Mouse (Mus musculus): Measurements from ENCODE around the gene AL607142.1.

The AL607142.1 gene

DNA sequence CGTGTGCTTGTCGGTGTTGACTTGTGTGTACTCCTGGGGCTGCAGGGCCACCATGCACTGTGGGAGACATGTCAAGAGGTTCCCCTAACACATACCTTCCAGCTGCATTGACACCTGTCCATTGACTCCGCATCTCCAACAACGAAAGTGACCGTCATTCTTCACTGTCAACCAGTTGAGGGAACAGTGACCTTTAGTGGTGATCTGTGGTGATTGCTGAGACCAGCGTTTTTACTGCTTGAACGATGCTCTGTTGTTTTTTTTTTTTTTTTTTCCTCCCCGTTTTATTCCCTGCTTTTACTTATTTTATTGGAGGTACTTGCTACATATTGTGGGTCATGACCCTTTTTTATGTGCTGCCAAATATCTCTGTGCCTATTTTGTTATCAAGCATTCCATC, 7.3 kb upstream of the AL607142.1 start:
- DNase-seq = no peak

DNA sequence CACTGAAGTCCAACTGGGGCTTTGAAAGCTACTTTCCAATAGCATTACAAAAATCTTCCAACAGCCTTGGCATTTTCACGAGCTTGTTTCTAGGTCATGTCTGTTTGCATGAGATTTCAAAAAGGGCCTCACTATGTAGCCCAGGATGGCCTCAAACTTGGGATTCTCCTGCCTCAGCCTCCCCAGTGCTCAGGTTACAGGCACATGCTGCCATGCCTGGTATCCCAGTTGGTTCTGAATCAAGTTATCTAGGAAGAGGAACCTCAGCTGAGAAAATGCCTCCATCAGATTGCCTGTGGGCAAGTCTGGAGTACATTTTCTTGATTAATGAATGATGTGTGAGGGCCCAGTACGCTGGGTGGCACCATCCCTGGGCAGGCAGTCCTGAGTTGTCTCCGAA, 6.6 kb upstream of the AL607142.1 start:
- DNase-seq = no peak

DNA sequence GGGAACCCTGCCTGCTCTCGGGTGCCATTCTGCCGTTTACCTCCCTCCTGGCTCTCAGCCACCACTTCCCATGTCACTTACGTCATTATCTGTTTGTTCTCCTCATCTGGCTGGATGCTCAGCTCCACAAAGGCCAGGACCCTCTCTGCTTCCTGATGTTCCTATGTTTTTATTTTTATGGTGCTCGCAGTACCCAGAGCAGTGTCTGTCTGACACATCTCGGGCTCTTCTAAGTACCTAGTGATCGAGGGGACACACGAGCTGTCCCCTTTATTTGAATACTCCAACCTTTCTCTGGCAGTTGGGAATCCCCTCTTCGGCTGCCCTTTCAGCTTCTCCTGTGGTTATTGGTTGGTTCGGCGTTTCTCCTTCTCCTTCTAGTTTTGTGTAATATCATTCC, 6.0 kb upstream of the AL607142.1 start:
- DNase-seq = no peak

DNA sequence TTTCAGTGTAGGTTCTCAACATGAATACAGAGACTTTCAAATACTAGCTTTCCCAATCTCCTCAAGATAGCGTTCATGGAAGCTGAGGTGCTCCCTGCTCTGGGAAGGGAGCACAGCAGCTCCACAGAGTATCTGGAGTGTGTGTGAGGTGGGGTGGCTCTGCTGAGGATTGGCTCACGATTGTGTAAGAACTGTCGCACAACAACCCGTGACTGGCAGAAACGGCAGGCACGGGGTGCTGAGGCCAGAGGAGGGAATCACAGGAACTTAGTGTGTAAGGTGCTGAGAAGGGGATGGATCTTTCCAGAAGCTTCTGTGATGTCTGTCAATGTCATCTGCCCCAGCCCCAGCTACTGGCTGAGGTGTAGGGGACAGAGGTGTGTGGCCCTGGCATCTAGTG, 3.1 kb upstream of the AL607142.1 start:
- DNase-seq = no peak

DNA sequence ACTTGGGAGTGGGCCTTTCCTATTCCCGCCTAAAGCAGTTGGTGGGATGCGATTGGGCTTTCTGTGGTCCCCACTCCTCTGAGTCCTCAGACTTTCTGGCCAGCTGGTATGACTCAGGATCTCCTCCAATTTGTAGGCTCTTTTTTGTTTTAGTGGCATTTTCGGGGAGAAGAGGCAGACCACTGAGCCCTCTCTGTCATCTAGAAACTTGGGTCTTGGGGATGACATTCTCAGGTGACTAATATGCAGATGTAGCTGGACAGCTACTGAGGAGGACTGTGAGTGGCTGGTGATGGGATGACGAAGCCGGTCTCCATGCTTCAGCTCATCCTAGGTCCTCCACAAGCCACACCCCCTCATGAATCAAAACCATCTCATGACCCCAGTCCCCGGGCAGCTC, 2.6 kb upstream of the AL607142.1 start:
- DNase-seq = no peak

DNA sequence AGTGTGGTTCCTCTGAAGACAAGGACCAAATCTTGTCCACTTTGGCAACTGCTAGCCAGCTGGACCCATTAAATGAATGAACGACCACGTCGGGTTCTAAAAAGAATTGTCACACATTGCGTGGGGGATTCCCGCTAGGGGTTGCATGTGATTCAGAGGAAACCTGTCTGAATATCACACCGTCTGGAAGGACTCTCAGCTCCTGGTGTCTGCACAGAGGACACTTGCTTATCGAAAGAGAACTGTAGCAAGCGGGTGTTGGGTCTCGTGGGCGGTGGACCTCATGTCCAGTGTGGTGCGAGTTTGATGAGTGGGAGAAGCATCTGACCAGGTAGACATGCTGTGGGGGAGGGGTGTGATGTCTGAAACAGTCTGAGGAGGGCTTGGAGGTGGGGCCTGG, 2.0 kb upstream of the AL607142.1 start:
- DNase-seq = no peak

DNA sequence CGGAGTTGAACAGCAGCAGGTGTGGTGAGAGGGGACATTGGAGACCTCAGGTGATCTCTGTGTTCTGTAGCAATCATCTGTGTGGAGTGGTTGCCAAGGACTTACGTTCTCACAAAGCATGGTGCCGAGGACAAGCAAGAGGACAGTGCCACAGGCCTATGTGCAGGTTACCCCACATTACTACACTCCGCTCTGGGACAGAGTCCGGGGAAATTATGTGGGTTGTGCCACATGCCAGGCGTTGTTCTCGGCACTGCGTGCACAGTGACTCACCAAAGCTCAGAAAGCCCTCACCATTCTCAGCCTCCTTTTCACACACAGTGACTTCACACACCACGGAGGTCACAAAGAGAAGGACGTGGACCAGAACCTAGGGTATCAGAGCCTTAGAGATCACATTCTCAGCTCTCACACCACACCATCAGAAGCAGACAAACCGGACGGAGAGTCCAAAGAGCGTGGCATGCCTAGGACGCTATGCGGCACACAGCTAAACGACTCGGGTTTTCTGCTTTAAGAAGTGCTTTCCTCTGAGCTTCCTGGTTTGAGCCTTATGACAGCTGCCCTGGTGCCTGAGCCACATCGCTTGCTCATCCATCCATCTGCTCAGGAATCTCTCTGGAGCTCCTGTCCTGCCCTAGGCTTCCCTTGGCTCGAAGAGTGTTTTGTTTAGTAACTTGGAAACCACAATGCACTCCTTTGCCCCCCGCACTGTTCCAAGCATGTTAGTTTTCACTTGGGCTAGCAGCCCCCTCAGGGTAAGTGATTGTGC, 1.3 kb upstream of the AL607142.1 start:
- DNase-seq = no peak

DNA sequence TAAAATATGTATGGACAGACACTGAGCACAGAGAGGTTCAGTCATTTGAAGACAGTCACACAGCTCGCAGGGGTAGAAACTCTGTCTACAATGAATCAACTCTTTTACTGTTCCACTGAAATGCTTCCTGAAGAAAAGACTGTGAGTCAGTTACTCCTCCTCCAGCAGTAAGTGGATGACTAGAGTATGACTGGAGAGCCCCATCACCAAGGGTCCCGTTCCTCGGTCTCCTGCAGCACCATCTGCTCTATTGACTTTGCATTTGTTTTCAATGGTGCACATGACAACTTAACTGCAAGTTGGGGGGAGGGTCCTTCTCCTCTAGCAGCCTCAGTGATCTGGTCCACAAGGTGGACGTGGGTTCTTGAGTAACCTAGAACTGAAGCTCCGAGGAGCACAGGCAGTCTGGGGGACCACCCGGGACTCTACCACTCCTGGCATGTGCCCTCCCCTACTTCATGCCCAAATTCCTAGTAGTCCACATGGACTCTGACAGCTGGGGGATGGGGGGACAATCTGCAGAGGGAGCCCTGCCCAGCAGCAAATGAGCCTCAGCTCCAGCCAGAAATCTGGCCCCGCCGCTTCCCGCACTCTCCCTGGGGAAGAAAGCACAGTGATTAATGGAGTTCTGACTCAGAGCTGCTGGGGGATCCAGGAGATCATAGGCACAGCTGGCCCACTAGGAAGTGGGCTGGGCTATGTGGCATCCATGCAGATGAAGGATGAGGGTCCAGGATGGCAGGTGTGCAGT, 2.2 kb downstream of the AL607142.1 start:
- DNase-seq = no peak

DNA sequence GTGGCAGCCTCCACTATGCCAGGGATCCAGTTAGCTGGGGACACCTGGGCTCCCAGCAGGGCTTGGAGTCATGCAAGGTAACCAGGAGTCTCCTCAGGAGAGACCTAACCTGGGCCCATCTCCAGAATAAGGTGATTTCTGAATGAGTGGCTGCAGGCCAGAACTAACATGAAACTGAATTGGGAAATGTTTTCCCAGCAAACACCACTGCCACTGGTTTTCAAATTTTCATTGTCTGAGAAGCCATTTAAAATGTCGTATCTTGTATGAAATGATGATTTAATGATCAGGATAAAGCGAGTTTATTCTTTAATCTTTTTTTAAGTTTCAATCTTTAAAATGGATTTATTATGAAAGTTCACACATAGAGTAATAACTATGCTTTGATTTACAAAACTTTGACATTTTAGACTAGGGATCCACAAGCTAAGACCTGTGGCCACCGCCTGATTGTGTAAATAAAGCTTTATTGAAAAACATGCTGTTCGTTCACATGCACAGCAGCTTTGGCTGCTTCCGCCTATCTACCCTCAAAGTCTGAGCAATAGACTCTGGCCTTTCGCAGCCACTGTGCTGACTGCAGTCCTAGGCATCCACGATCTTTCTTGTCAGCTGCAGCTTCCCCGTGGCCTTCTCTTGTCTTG, 2.9 kb downstream of the AL607142.1 start:
- DNase-seq = no peak

DNA sequence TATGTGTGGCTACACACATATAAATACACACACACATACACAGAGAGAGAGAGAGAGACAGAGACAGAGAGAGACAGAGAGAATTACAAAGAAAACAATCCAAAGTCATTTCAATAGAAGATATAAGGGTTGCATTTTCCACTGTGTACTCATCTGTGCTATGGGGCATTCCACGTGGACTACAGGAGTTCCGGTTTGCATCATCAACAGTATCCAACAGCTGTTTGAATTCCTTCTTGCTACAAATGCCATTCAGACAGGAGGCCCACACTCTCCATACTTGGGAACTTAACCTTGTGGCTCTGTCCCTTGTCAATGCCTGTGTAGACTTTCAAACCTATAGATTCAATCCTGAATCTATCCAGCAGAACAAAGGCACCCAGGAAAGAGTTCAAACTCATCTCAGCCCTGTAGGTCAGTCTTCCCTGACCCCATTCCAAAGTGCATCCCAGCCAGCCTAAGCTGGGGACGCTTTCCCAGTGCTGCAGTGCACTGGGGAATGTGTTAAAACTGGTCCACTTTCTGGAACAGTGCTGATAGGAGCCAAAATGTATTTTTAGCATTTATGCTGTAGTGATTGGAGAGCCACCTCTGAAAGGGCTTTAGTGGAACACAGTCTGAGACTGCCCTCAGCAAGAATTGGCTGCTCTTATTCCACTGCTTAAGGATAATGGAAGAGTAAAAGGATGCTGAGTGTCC, 4.2 kb downstream of the AL607142.1 start:
- DNase-seq = no peak

DNA sequence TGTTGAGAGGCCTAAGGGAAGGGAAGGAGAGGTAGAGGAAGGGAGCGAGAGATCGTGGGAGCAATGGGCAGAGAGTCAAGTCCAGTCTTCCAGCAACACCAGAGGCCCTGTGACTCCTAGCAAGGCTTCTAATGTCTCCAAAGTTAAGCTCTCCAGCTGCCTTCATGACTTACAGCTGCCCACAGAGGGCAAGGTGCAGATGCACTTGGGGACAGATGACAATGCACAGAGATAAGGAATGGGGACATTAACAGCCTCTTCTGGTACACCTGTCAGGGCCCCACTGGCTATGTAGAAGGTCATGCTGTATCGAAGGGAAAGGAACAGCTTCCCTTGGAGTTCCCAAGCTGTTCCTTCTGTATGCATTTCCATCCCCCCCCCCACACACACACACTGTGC, 4.8 kb downstream of the AL607142.1 start:
- no peak for DNase-seq

DNA sequence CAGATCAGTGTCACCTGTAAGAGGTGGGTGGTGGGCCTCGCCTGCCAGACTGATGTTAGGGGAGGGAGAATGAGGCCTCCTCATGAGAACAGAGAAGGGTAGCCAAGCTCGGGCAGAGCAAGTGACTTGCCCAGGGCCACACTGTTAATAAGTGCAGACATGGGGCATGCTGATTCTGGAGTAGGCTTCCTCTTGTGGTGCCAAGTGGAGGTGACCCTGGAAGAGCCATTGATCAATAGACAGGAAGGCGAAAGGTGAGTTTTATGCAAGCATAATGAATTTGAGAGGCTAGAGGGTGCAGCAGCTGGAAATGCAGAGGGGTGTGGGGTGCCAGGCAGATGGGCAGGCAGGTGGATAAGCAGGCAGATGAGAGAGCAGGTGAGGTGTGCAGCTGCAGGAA, 6.6 kb downstream of the AL607142.1 start:
- no peak for DNase-seq

DNA sequence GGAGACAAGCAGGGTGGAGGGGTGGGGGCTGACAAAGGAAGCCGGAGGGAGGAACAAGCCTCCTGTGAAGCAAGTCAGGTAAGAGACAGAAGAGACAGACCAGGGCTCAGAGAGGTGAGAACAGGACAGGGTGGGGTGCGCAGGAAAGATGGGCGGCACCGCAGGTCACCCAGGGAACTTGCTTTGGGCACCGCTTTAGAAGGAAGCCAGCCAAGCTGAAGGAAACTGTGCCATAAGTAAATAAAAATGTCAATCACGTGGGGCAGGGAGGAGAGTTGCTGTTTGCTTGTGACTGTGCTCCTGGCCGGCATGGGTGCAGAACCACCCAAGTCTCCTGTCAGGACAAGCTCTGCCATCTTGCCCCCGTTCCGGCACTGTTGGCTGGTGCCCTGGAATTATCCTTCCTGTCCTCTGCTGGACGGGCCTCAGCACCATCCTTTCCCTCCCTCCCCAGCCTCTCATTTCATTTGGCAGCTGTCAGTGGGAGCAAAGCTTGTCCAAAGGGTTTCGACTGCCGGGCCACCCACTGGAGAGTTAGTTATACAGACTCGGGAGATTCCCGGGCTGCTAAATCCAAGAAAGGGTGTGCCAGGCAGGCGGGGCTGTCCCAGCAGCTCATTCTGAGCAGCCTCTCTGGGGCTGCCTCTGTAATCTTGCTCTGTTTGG, 7.2 kb downstream of the AL607142.1 start:
- DNase-seq = no peak

DNA sequence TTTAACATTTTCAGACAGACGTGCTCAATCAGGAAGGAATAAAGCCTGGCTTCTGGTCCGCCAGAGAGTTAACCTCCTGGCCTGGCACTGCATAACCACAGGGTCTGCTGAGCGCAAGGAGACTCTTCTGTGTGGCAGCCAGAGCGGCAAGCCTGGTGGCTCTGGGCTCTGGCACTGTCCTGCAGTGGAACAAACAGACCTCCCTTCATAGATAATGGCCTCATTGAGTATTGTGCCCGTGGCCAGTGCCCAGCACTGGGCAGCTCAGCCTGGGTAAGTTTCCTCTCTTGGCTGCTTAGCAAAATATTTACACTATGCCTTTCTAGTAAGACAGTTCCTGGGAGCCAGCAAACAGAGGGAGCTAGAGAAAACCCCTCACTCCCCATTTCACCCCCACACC, 9.3 kb downstream of the AL607142.1 start:
- DNase-seq = peak; percentile 22

DNA sequence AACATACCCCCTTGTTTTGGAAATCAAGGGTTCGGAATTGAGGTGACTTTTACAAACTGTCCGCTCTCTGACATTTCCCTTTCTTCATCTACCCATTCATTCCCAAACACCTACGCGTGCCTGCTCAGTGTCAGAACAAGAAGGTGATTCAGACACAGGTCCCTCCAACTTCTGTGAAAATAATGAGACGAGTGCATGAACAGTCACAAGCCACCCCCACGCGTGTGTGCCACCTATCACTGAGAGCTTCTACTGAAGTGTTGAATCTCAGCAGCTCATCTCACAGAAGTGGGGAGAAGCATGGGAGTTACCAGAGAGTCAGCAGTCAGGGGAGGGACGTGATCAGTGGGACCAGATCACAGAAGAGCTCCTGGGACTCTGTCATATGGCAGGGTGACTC, 12.5 kb downstream of the AL607142.1 start:
- DNase-seq = no peak

DNA sequence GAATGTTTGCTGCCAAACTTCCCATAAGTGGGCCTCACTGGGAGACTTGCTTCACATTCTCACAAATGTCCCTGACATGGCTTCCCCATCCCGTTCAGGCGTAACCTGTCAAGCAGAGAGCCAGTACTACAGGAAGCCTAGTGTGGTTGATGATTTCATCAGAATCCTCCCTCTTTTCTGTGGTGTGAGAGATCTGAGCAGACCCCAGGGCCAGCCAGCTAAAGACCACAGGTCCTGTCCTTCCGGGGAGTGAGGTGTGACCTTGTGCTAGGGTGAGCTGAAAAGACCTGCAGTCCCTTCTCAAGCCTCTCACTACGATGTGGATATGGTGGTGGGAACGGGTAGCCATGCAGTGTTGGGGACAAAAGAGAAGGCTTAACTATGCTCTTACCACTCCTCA, 17.7 kb downstream of the AL607142.1 start:
- DNase-seq = no peak

DNA sequence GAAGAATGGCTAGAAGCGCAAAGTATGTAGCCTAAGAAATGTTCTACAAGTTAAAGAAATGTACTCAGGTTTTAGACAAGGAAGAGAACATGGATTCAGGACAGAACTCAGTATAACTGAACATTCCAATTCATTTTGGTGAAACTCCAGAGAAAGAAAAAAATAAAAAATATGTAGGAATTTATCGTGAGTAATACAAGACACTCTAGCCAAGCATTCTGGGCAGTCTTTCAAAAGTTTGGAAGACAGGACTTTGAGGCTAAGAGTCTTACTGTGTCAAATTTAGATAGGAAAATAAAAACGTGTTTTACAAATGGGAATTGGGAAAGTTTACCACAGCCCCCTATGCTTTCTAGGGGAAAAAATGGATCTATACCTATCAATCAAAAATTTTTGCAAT, 18.9 kb downstream of the AL607142.1 start:
- DNase-seq = no peak

DNA sequence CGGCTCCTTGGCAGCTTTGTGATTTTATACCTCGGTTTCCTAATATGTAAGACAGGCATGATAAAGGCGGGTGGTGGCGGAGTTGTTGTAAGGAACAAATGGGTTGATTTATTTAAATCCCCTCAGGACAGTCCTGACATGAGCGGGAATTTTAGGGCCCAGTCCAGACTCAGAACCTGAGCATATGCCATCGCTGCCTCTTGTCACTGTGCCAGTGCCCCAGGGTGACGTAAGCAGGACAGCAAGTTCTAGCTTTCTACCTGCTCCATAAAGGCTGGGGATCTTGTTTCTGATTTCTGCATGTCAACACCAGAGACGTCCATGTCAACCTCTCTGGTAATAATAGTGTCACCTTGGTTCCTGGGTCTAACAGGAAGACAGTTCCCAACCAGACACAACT, 24.7 kb downstream of the AL607142.1 start:
- DNase-seq = no peak

DNA sequence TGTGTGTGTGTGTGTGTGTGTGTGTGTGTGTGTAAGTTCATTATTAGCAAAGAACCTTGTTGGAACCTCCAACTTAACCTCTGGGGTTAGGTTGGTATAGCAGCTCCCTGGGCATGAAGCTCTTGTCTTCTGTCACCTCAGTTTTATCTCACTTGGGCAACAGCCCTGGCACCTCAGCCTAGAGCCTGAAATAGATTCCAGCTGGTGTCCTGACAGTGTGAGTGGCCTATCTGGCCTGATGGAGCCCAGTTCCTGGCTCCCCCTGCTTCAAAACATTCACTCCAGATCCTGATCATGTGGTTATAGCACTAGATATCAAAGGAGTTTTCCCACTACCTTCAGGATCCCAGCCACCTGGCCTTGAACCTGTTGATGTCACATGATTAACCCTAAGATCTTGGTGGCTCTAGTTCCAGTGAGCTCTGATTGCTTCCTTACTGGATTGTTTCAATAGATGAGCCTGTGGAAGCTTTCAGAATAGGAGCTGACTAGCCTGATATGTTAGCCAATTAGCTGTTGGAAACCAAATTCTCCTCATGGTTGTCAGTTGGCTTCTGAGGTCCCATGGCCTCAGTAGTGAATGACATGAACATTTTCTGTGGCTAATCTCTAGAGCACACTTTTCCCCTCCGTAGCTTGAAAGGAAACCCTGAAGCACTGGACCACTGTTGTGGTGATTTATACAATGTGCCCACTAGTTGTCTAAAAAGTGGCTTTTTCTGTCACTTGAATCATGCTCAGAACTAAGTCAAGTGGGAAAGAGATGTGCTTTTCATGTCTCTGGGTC, 27.4 kb downstream of the AL607142.1 start:
- no peak for DNase-seq

DNA sequence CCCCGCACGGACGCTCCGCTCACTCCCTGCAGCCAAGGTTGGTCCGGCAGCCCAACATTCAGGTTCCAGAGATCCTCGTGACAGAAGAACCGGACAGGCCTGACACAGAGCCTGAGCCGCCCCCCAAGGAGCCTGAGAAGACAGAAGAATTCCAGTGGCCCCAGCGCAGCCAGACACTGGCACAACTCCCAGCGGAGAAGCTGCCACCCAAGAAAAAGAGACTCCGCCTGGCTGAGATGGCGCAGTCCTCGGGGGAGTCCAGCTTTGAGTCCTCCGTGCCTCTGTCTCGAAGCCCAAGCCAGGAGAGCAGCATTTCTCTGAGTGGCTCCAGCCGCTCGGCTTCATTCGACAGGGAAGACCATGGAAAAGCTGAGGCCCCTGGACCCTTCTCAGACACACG, 32.1 kb downstream of the AL607142.1 start:
- no peak for DNase-seq

DNA sequence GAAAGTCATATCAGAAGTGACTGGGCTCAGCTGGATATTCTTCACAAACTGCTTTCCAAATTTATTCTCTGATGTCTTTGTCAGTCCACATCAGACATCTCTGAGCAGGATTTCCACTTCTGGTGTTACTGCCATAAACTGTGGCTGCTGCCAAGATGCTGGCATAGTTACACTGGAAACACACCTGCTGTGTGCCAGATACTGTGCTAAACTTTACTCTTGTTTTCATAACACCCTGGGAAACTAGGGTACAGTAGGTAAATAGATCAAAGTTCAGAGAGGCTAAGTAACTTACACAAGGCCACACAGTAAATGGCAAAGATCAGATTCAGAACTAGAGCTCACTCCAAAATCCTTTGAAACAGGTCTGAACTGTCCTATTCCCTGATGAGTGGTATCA, 36.4 kb downstream of the AL607142.1 start:
- no peak for DNase-seq

DNA sequence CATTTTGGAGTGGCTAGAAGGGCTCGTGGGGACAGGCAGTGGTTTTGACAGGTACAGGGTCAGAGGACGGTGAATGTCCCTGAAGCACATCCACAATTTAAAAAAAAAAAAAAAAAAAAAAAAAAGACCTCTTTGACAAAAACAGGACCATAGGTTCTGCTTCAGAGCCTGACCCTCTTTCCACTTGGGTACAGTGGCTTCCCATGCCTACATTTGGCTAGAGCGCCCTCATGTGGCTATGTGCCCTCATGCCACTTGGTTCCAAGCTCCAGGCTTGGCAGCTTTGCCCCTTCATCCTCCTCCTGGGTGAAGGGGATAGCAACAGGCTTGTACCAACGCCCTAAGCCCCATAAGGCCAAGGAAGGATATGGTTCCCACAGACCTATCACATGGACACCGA, 39.8 kb downstream of the AL607142.1 start:
- peak; percentile 61 for DNase-seq
